Mouse (Mus musculus): ENCODE results near the gene Cask.

DNA sequence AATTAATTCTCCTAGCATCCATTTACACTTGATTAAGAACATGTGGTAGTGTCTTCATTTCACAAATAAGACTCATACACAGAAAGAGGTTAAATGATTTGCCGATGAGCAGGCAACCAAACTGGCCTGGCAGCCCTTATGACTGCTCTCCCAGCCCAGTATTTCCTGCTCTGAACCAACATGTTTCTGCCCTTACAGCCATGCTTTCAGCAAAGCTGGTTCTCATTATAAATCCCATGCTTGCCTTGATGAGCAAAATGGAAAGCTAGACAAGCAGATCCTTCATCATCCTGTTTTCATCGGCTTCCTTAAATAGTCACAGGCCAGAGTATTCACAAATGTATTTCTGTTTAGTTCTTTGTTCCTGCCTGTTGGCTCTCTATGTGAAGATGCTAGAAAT is 38.8 kb upstream of the Cask start:
- TF ChIP-seq CTCF (IDR thresholded peaks at IDR 0.05; ENCODE audit: extremely low read depth, insufficient read length, insufficient replicate concordance, low read depth, low read length) (no peak), POLR2A (IDR thresholded peaks at IDR 0.05; ENCODE audit: low read depth, low read length) (no peak)
